In the genomic region with DNA sequence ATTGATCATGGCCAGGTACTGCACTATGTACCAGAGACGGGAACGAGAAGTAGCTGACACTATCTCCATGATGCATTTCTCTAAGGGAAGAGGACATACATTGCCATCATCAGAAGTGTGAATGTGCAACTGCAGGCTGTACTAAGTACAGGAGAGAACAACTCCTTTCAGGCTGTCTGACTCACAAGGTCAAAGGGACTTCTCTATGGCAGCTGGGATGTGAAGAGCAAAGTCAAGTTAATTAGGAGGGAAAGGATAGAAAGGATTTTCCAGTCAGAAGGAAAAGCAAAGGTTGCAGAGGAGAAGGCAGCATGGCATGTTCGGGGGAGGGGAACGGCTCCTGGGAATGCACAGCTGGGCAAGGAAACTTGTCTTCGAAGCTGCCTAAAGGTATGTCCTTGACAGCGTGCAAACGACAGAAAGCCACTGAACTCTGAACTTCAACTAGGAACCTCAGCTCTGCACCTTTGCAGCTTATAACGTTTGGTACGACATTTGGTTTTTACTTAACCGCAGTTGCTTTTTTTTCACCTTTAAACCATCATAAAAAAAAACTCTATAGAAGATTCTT, we compare ENCODE assay signal across 18 mouse cellular contexts. TPM values are rescaled to one million over a fixed set of nuclear protein-coding genes. Genes with fewer than 3 reads are reported as not detected.
DNase-seq lines count a peak whose midpoint lies in the region; ATAC-seq and TF ChIP-seq lines count a peak whose summit lies in the region.
"Had no signal": no experiment of that assay in that cellular context is flagged by ENCODE, and none has a peak within 500 bp of the region (broad histone marks: within the 10 kb centered on the region; RNA-seq: fewer than 3 reads in every experiment).

No protein-coding gene starts in this region.

- intact Hi-C loops in heart, adult 2 months (cut with DNase I) = no loop called here

- peaks cover 19% of the 10 kb centered on the region for H3K36me3 ChIP-seq in heart, embryonic 13.5 days
- H3K36me3 ChIP-seq in heart, adult 2 months (ENCODE audit: control insufficient read depth, insufficient read depth, low read length) = peaks cover 12% of the 10 kb centered on the region; the same call in 1 of the 2 replicates
- no peaks in the 10 kb centered on the region for H3K36me3 ChIP-seq in embryonic facial prominence, embryonic 12.5 days
- H3K36me3 ChIP-seq in hindbrain, embryonic 14.5 days (replicated peaks; ENCODE audit: control insufficient read depth, insufficient read depth) = peaks cover 16% of the 10 kb centered on the region

- H3K79me2 ChIP-seq in heart, adult 2 months (replicated peaks; ENCODE audit: control insufficient read depth, insufficient read depth, low read length) = no peaks in the 10 kb centered on the region

- no peak for ATAC-seq in heart, embryonic 13.5 days (ENCODE audit: extremely low read depth, insufficient number of reproducible peaks, low FRiP score, low TSS enrichment)
- peak; percentile 47; the same call in 1 of the 2 replicates for ATAC-seq in embryonic facial prominence, embryonic 12.5 days (ENCODE audit: insufficient number of reproducible peaks, insufficient read depth, low FRiP score, low TSS enrichment)
- peak; percentile 51; the same call in 1 of the 2 replicates for ATAC-seq in hindbrain, embryonic 14.5 days (ENCODE audit: low FRiP score)

- no peak for TF ChIP-seq POLR2A in heart, adult 2 months (IDR thresholded peaks at IDR 0.05; ENCODE audit: insufficient read depth, low read depth, low read length)

- TF ChIP-seq CTCF in heart, adult 2 months (IDR thresholded peaks at IDR 0.05) = no peak

- 52% methylated on average over 10 of the region's 10 CpGs for WGBS in heart, embryonic 13.5 days
- WGBS in heart, adult 2 months = 74% methylated on average over 10 of the region's 10 CpGs
- WGBS in embryonic facial prominence, embryonic 12.5 days = 54% methylated on average over 10 of the region's 10 CpGs
- 65% methylated on average over 10 of the region's 10 CpGs for WGBS in hindbrain, embryonic 14.5 days

- no peak overlapping the region for H3K4me2 ChIP-seq in heart, embryonic 13.5 days
- H3K4me2 ChIP-seq in embryonic facial prominence, embryonic 12.5 days (replicated peaks) = no peak overlapping the region
- no peak overlapping the region for H3K4me2 ChIP-seq in hindbrain, embryonic 14.5 days (replicated peaks)

- no peak overlapping the region for H3K4me3 ChIP-seq in heart, embryonic 13.5 days
- no peak overlapping the region for H3K4me3 ChIP-seq in heart, adult 2 months
- no peak overlapping the region for H3K4me3 ChIP-seq in embryonic facial prominence, embryonic 12.5 days
- no peak overlapping the region for H3K4me3 ChIP-seq in hindbrain, embryonic 14.5 days (replicated peaks; ENCODE audit: low read length)
- H3K4me3 ChIP-seq: heart, embryonic 12.5 days; layer of hippocampus, adult 2 months had no signal

- 0 out of 2 replicates have a peak overlapping the region, but pooled peaks have one; percentile 10 for H3K27ac ChIP-seq in heart, embryonic 13.5 days (replicated peaks)
- no peak overlapping the region for H3K27ac ChIP-seq in heart, adult 2 months
- H3K27ac ChIP-seq in embryonic facial prominence, embryonic 12.5 days = no peak overlapping the region
- H3K27ac ChIP-seq in hindbrain, embryonic 14.5 days = no peak overlapping the region
- H3K27ac ChIP-seq: macrophage had no signal

- DNase-seq in heart, adult 2 months = no peak
- DNase-seq in kidney, postnatal 4 days = peak; percentile 28 to 44
- no peak for DNase-seq in kidney, postnatal 14 days
- no peak for DNase-seq in hindbrain, embryonic 14.5 days (ENCODE audit: low spot score)
- no peak for DNase-seq in natural killer cell, adult 2 months (ENCODE audit: low spot score in 2 of 2)
- DNase-seq in gastrocnemius, adult 8-10 months (ENCODE audit: low spot score in 2 of 2) = no peak
- DNase-seq: cerebellum, adult 2 months; gastrocnemius, postnatal 10 days; liver; lung, adult 2 months; right cerebral cortex, postnatal 25 days had no signal

- no peaks in the 10 kb centered on the region for H3K27me3 ChIP-seq in heart, embryonic 13.5 days (replicated peaks)
- no peaks in the 10 kb centered on the region for H3K27me3 ChIP-seq in heart, adult 2 months (ENCODE audit: control insufficient read depth, insufficient read depth, low read length)
- no peaks in the 10 kb centered on the region for H3K27me3 ChIP-seq in embryonic facial prominence, embryonic 12.5 days
- H3K27me3 ChIP-seq in hindbrain, embryonic 14.5 days (ENCODE audit: control insufficient read depth, insufficient read depth, low read length) = no peaks in the 10 kb centered on the region
- H3K27me3 ChIP-seq: heart, embryonic 12.5 days had no signal

- H3K9ac ChIP-seq in heart, embryonic 13.5 days = no peak overlapping the region
- H3K9ac ChIP-seq in heart, adult 2 months (ENCODE audit: low read depth, low read length) = no peak overlapping the region
- no peak overlapping the region for H3K9ac ChIP-seq in embryonic facial prominence, embryonic 12.5 days
- H3K9ac ChIP-seq in hindbrain, embryonic 14.5 days = no peak overlapping the region

- no peak for TF ChIP-seq EP300 in heart, adult 2 months (IDR thresholded peaks at IDR 0.05; ENCODE audit: insufficient read depth, low read depth, low read length)

- H3K4me1 ChIP-seq in heart, embryonic 13.5 days = peaks cover 26% of the 10 kb centered on the region
- H3K4me1 ChIP-seq in heart, adult 2 months (ENCODE audit: control insufficient read depth, insufficient read depth, low read length) = peaks cover 10% of the 10 kb centered on the region
- peaks cover 15% of the 10 kb centered on the region; the same call in 1 of the 2 replicates for H3K4me1 ChIP-seq in embryonic facial prominence, embryonic 12.5 days
- H3K4me1 ChIP-seq in hindbrain, embryonic 14.5 days (replicated peaks; ENCODE audit: control insufficient read depth, insufficient read depth, low read length) = peaks cover 13% of the 10 kb centered on the region; the same call in 1 of the 2 replicates

- no peaks in the 10 kb centered on the region for H3K9me3 ChIP-seq in heart, embryonic 13.5 days
- H3K9me3 ChIP-seq in embryonic facial prominence, embryonic 12.5 days = no peaks in the 10 kb centered on the region
- no peaks in the 10 kb centered on the region for H3K9me3 ChIP-seq in hindbrain, embryonic 14.5 days (ENCODE audit: control insufficient read depth, low read length)
- H3K9me3 ChIP-seq: heart, embryonic 12.5 days had no signal

RNA-seq across cellular contexts. Expression of gene Tspan12, which starts 13.0 kb away (rescaled TPM):
- polyA plus RNA-seq in heart, embryonic 13.5 days (2015; fragmentation: Nextera tagmentation; extraction: Ambion mirVana) = 60.5 and 70.6 TPM in 2 replicates
- 10 to 100 TPM; 65.3 to 79.0 TPM for total RNA-seq in heart, adult 2 months (2021)
- 18.6 and 38.2 TPM in 2 replicates for polyA plus RNA-seq in heart, adult 2 months (2012; rRNA removed)
- 38.9 and 42.1 TPM in 2 replicates for polyA plus RNA-seq in embryonic facial prominence, embryonic 12.5 days (2016; fragmentation: Nextera tagmentation; extraction: Ambion mirVana)
- 73.7 and 80.1 TPM in 2 replicates for polyA plus RNA-seq in hindbrain, embryonic 14.5 days (2014; fragmentation: Nextera tagmentation; extraction: Ambion mirVana)
- 10 to 100 TPM in 3 of 4 experiments, 1 to 10 TPM in 1; 9.9 to 11.7 (median 11.0) TPM for total RNA-seq in gastrocnemius, adult 8-10 months (2022)
- total RNA-seq: MEL; monocyte, adult 5-6 weeks had no signal
- polyA plus RNA-seq: macrophage had no signal

Comparison
In these comparisons a context has a peak if more than half of its experiments do, and no peak if none do; other contexts are left out.
1. DNase-seq: peak in kidney, postnatal 4 days (2 of 2); none in heart, adult 2 months (0 of 2), kidney, postnatal 14 days (single experiment), hindbrain, embryonic 14.5 days (single experiment), natural killer cell, adult 2 months (0 of 2) and gastrocnemius, adult 8-10 months (0 of 2).